In the genomic region with DNA sequence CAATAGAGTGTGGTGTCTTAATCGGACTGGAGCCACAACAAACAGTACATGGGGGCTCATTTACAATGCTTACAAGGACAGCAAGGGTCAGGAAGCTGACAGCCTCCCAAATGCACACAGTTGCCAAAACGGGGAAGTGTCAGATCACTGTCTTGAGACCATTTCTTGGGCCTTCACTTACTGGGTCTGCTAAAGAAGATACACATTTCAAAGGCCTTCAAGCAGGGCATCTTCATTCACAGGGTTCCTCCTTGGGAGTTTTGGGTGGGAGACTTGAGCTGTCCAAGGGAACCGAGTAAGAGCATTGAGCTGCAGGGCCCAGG, we compare ENCODE assay signal across 14 mouse cellular contexts.
DNase-seq lines count a peak whose midpoint lies in the region; ATAC-seq and TF ChIP-seq lines count a peak whose summit lies in the region.
"Had no signal": no experiment of that assay in that cellular context is flagged by ENCODE, and none has a peak within 500 bp of the region (broad histone marks: within the 10 kb centered on the region; RNA-seq: fewer than 3 reads in every experiment).

No protein-coding gene starts in this region.

- DNase-seq in spleen, adult 2 months (ENCODE audit: low read depth in 1 of 2, low spot score in 2 of 2): no peak
- no peak for DNase-seq in spleen, adult 18-20 months
- DNase-seq in kidney, postnatal 25 days: no peak
- DNase-seq in urinary bladder, postnatal 10 days (ENCODE audit: low spot score): no peak
- DNase-seq: cerebellum, adult 9-10 months; forebrain, postnatal 0 days; gastrocnemius, postnatal 36 days; kidney, postnatal 10 days had no signal

- H3K4me1 ChIP-seq in heart, embryonic 16.5 days (ENCODE audit: control insufficient read depth, insufficient read depth, low read length): peaks cover 63% of the 10 kb centered on the region
- peaks cover 45% of the 10 kb centered on the region for H3K4me1 ChIP-seq in heart, embryonic 11.5 days (ENCODE audit: control insufficient read depth, insufficient read depth, low read length)
- H3K4me1 ChIP-seq in spleen, adult 2 months (ENCODE audit: control insufficient read depth, insufficient read depth, insufficient read length): peaks cover 52% of the 10 kb centered on the region
- H3K4me1 ChIP-seq in embryonic facial prominence, embryonic 15.5 days: peaks cover 63% of the 10 kb centered on the region

- peak overlapping the region; percentile 14; the same call in 1 of the 2 replicates for H3K4me2 ChIP-seq in heart, embryonic 16.5 days (ENCODE audit: low read depth, low read length)
- no peak overlapping the region for H3K4me2 ChIP-seq in heart, embryonic 11.5 days
- H3K4me2 ChIP-seq in embryonic facial prominence, embryonic 15.5 days (replicated peaks): no peak overlapping the region
- H3K4me2 ChIP-seq in myocyte (ENCODE audit: low read depth): peak overlapping the region; percentile 77

- TF ChIP-seq POLR2A in spleen, adult 2 months (IDR thresholded peaks at IDR 0.05; ENCODE audit: low read depth, low read length): no peak
- TF ChIP-seq POLR2A in myocyte (IDR thresholded peaks at IDR 0.05; ENCODE audit: insufficient read length, low read depth): no peak

- peak overlapping the region; percentile 16 for H3K9ac ChIP-seq in heart, embryonic 16.5 days (ENCODE audit: low read length)
- H3K9ac ChIP-seq in heart, embryonic 11.5 days (ENCODE audit: low read depth, low read length): no peak overlapping the region
- H3K9ac ChIP-seq in embryonic facial prominence, embryonic 15.5 days: no peak overlapping the region
- H3K9ac ChIP-seq: forebrain, postnatal 0 days had no signal

- no peaks in the 10 kb centered on the region for H3K9me3 ChIP-seq in heart, embryonic 16.5 days (replicated peaks; ENCODE audit: control insufficient read depth, low read length)
- no peaks in the 10 kb centered on the region for H3K9me3 ChIP-seq in heart, embryonic 11.5 days (replicated peaks; ENCODE audit: control insufficient read depth, low read length)
- no peaks in the 10 kb centered on the region for H3K9me3 ChIP-seq in embryonic facial prominence, embryonic 15.5 days (replicated peaks)

- 48% methylated on average over 3 of the region's 3 CpGs for WGBS in heart, embryonic 16.5 days
- 55% methylated on average over 3 of the region's 3 CpGs for WGBS in heart, embryonic 11.5 days (ENCODE audit: insufficient replicate concordance)
- 11% methylated on average over 3 of the region's 3 CpGs for WGBS in spleen, adult 2 months
- WGBS in embryonic facial prominence, embryonic 15.5 days: 26% methylated on average over 3 of the region's 3 CpGs

- H3K27ac ChIP-seq in heart, embryonic 16.5 days (ENCODE audit: low read length): peak overlapping the region; percentile 45
- no peak overlapping the region for H3K27ac ChIP-seq in heart, embryonic 11.5 days (ENCODE audit: low read depth, low read length)
- peak overlapping the region; percentile 54 for H3K27ac ChIP-seq in spleen, adult 2 months (ENCODE audit: insufficient read depth, low read length)
- H3K27ac ChIP-seq in embryonic facial prominence, embryonic 15.5 days (replicated peaks): peak overlapping the region; percentile 78
- H3K27ac ChIP-seq: macrophage had no signal

- TF ChIP-seq CTCF in spleen, adult 2 months (IDR thresholded peaks at IDR 0.05; ENCODE audit: extremely low read depth, insufficient read depth, insufficient read length, insufficient replicate concordance): no peak

- no peak for ATAC-seq in heart, embryonic 16.5 days (replicated peaks; ENCODE audit: extremely low read depth, insufficient read depth, low FRiP score)
- ATAC-seq in heart, embryonic 11.5 days (replicated peaks; ENCODE audit: insufficient number of reproducible peaks, low FRiP score, low TSS enrichment): no peak
- no peak for ATAC-seq in embryonic facial prominence, embryonic 15.5 days (ENCODE audit: insufficient number of reproducible peaks, low FRiP score, low TSS enrichment, low read depth)
- ATAC-seq: CD4-positive, CD25-positive, alpha-beta regulatory T cell, adult 4 months; forebrain, postnatal 0 days had no signal

- H3K36me3 ChIP-seq in heart, embryonic 16.5 days (ENCODE audit: control insufficient read depth, insufficient read depth): no peaks in the 10 kb centered on the region
- H3K36me3 ChIP-seq in heart, embryonic 11.5 days (ENCODE audit: control insufficient read depth, insufficient read depth, low read length): no peaks in the 10 kb centered on the region
- H3K36me3 ChIP-seq in spleen, adult 2 months (ENCODE audit: control insufficient read depth, insufficient read depth, low read length): peaks cover 17% of the 10 kb centered on the region
- no peaks in the 10 kb centered on the region for H3K36me3 ChIP-seq in embryonic facial prominence, embryonic 15.5 days
- H3K36me3 ChIP-seq in myocyte (ENCODE audit: control insufficient read depth, insufficient read depth): no peaks in the 10 kb centered on the region

- H3K79me2 ChIP-seq in myocyte (ENCODE audit: control insufficient read depth, insufficient read depth): peaks cover 70% of the 10 kb centered on the region

- no peak overlapping the region for H3ac ChIP-seq in myocyte (ENCODE audit: control insufficient read depth, insufficient read length)

- no peak overlapping the region for H3K4me3 ChIP-seq in heart, embryonic 16.5 days (ENCODE audit: low read length)
- no peak overlapping the region for H3K4me3 ChIP-seq in heart, embryonic 11.5 days (ENCODE audit: low read depth, low read length)
- H3K4me3 ChIP-seq in spleen, adult 2 months (ENCODE audit: extremely low read depth, insufficient read depth, insufficient read length): no peak overlapping the region
- H3K4me3 ChIP-seq in embryonic facial prominence, embryonic 15.5 days (replicated peaks): no peak overlapping the region
- H3K4me3 ChIP-seq in myocyte: no peak overlapping the region

- H3K27me3 ChIP-seq in heart, embryonic 16.5 days (ENCODE audit: control insufficient read depth, insufficient read depth, low read length): no peaks in the 10 kb centered on the region
- no peaks in the 10 kb centered on the region for H3K27me3 ChIP-seq in heart, embryonic 11.5 days (ENCODE audit: control insufficient read depth, insufficient read depth, low read length)
- no peaks in the 10 kb centered on the region for H3K27me3 ChIP-seq in spleen, adult 2 months (ENCODE audit: control insufficient read depth, insufficient read depth, low read length)
- no peaks in the 10 kb centered on the region for H3K27me3 ChIP-seq in embryonic facial prominence, embryonic 15.5 days
- no peaks in the 10 kb centered on the region for H3K27me3 ChIP-seq in myocyte (ENCODE audit: control insufficient read depth, insufficient read depth, insufficient read length)

TF ChIP-seq in myocyte, 11 proteins besides CTCF, POLR2A, EP300 and RAD21:
- TF ChIP-seq MAX (IDR thresholded peaks at IDR 0.05; ENCODE audit: low read depth) (no peak), MYOD1 (IDR thresholded peaks at IDR 0.05; ENCODE audit: control insufficient read depth in 1 of 3, insufficient read length in 2 of 3, low read depth in 2 of 3) (no peak), E2F4 (IDR thresholded peaks at IDR 0.05; ENCODE audit: insufficient read depth) (no peak), TCF12 (IDR thresholded peaks at IDR 0.05; ENCODE audit: insufficient read depth, poor library complexity, severe bottlenecking) (no peak), USF1 (IDR thresholded peaks at IDR 0.05; ENCODE audit: low read depth) (no peak), POLR2AphosphoS2 (IDR thresholded peaks at IDR 0.05; ENCODE audit: insufficient read length, low read depth) (no peak), CEBPB (IDR thresholded peaks at IDR 0.05; ENCODE audit: insufficient read depth, poor library complexity, severe bottlenecking) (no peak), REST (IDR thresholded peaks at IDR 0.05; ENCODE audit: insufficient read depth, insufficient read length) (no peak)

Comparison
In these comparisons a context has a peak if more than half of its experiments do, and no peak if none do; other contexts are left out.
1. H3K4me2 ChIP-seq: peak in heart, embryonic 16.5 days (single experiment) and myocyte (single experiment); none in heart, embryonic 11.5 days (single experiment) and embryonic facial prominence, embryonic 15.5 days (single experiment).